Mouse (Mus musculus): ENCODE measurements around the gene Tle2.

Gene Tle2

DNA sequence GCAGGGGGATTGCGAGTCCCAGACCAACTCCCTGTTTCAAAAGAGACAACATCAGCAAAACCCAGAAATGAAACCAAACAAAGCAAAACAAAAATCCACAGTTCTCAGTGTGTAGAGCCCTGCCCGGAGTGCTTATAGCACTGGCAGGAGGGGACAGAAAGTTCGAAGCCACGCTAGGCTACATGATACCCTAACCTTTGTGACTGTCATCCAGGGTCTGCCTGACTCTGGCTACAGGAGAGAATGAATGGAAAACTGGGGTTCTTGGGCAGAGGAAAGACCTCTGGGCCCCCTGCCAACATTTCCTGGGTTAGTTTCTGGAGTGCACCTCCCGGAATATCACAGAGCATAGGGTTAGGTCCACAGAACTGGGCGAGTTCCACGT lies 53.5 kb downstream of the Tle2 start:
- Histone ChIP-seq H3K9me3 (ENCODE audit: low read length) (no peaks in the 10 kb centered on the region), H3K4me1 (replicated peaks; ENCODE audit: low read depth, low read length) (peaks cover 82% of the 10 kb centered on the region), H3K27me3 (ENCODE audit: insufficient read depth, low read length) (no peaks in the 10 kb centered on the region), H3K4me3 (replicated peaks; ENCODE audit: low read length) (peak overlapping the region; percentile 85), H3K36me3 (ENCODE audit: insufficient read depth, low read length) (peaks cover 24% of the 10 kb centered on the region)
- TF ChIP-seq POU5F1 (IDR thresholded peaks at IDR 0.05; ENCODE audit: borderline replicate concordance, low read length): no peak
- no peak for TF ChIP-seq NANOG (IDR thresholded peaks at IDR 0.05; ENCODE audit: borderline replicate concordance, low read length)
- TF ChIP-seq CTCF (conservative IDR thresholded peaks at IDR 0.05; ENCODE audit: low read length): no peak

GRCm38 (mm10) chr10:81628390-81628789 lies 54.0 kb downstream of the Tle2 start, which contains the start of gene Ankrd24:
Ankrd24 (plus strand) TSS chr10:81628540.
- no peaks in the 10 kb centered on the region for H3K9me3 ChIP-seq (ENCODE audit: low read length)
- H3K4me1 ChIP-seq (replicated peaks; ENCODE audit: low read depth, low read length): peaks cover 82% of the 10 kb centered on the region
- no peaks in the 10 kb centered on the region for H3K27me3 ChIP-seq (ENCODE audit: insufficient read depth, low read length)
- H3K4me3 ChIP-seq (replicated peaks; ENCODE audit: low read length): peak within 1 kb of the TSS; percentile 85
- TF ChIP-seq NANOG (IDR thresholded peaks at IDR 0.05; ENCODE audit: borderline replicate concordance, low read length) (no peak), POU5F1 (IDR thresholded peaks at IDR 0.05; ENCODE audit: borderline replicate concordance, low read length) (no peak)
- peaks cover 24% of the 10 kb centered on the region for H3K36me3 ChIP-seq (ENCODE audit: insufficient read depth, low read length)

DNA sequence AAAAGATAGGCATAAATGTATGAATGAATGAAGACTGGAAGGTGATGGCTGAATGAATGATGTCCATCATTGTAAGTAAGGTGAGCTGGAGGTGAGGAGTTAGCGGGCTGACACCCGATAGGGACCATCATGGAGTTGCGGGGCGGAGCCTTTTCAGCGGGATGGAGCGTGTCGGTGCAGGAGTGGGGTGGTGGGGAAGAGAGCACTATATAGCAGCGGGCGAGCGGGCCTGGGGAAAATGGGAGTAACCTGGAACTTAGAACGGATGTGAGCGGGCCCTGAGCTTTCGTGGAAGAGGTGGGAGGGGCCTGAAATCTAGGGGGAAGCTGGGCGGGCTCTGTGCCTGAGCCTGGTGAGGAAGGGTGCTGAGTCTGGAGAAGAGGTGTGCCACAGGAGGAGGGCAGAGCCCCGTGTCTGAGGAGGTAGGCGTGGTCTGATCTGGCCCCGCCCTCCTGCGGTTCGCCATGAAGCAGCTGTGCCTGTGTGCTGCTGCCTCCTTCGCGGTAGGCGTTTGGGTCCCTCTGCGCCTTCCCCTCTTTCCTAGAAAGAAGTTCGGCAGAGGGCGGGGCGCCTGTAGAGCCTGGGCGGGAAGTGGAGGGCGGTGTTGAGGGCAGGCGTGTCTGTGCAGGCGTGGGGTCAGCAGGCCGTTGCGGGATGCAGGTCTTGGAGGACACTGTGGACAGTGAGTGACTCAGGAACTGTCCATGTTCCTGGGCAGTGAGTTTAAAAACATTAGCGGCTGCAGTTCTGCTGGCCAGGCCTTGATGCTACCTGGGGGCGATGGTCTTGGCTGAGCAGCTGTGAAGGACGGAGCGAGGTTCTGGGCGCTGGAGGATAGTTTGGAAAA lies 59.1 kb downstream of the Tle2 start:
- peaks cover 69% of the 10 kb centered on the region for H3K4me1 ChIP-seq (replicated peaks; ENCODE audit: low read depth, low read length)
- peaks cover 4% of the 10 kb centered on the region; the same call in 1 of the 2 replicates for H3K36me3 ChIP-seq (ENCODE audit: insufficient read depth, low read length)
- peak overlapping the region; percentile 77 for H3K4me3 ChIP-seq (replicated peaks; ENCODE audit: low read length)
- no peak for TF ChIP-seq NANOG (IDR thresholded peaks at IDR 0.05; ENCODE audit: borderline replicate concordance, low read length)
- TF ChIP-seq POU5F1 (IDR thresholded peaks at IDR 0.05; ENCODE audit: borderline replicate concordance, low read length): no peak
- no peak for TF ChIP-seq CTCF (conservative IDR thresholded peaks at IDR 0.05; ENCODE audit: low read length)
- H3K27me3 ChIP-seq (ENCODE audit: insufficient read depth, low read length): peaks cover 12% of the 10 kb centered on the region
- no peaks in the 10 kb centered on the region for H3K9me3 ChIP-seq (ENCODE audit: low read length)

GRCm38 (mm10) chr10:81636338-81636737 lies 62.0 kb downstream of the Tle2 start:
- Histone ChIP-seq H3K4me3 (replicated peaks; ENCODE audit: low read length) (0 out of 2 replicates have a peak overlapping the region, but pooled peaks have one; percentile 7), H3K27me3 (ENCODE audit: insufficient read depth, low read length) (peaks cover 13% of the 10 kb centered on the region), H3K4me1 (replicated peaks; ENCODE audit: low read depth, low read length) (peaks cover 57% of the 10 kb centered on the region), H3K9me3 (ENCODE audit: low read length) (no peaks in the 10 kb centered on the region), H3K36me3 (ENCODE audit: insufficient read depth, low read length) (peaks cover 23% of the 10 kb centered on the region)
- TF ChIP-seq NANOG (IDR thresholded peaks at IDR 0.05; ENCODE audit: borderline replicate concordance, low read length) (no peak), CTCF (conservative IDR thresholded peaks at IDR 0.05; ENCODE audit: low read length) (no peak), POU5F1 (IDR thresholded peaks at IDR 0.05; ENCODE audit: borderline replicate concordance, low read length) (no peak)

GRCm38 (mm10) chr10:81638101-81638500 lies 63.7 kb downstream of the Tle2 start:
- Histone ChIP-seq H3K36me3 (ENCODE audit: insufficient read depth, low read length) (peaks cover 32% of the 10 kb centered on the region), H3K4me3 (replicated peaks; ENCODE audit: low read length) (no peak overlapping the region), H3K4me1 (replicated peaks; ENCODE audit: low read depth, low read length) (peaks cover 65% of the 10 kb centered on the region), H3K9me3 (ENCODE audit: low read length) (no peaks in the 10 kb centered on the region), H3K27me3 (ENCODE audit: insufficient read depth, low read length) (peaks cover 16% of the 10 kb centered on the region)
- TF ChIP-seq POU5F1 (IDR thresholded peaks at IDR 0.05; ENCODE audit: borderline replicate concordance, low read length) (no peak), NANOG (IDR thresholded peaks at IDR 0.05; ENCODE audit: borderline replicate concordance, low read length) (no peak), CTCF (conservative IDR thresholded peaks at IDR 0.05; ENCODE audit: low read length) (no peak)

Measured in E14TG2a.4 (cell line).